Mouse (Mus musculus): ENCODE data around the gene Pycard. TPM values are rescaled to one million over a fixed set of nuclear protein-coding genes. Genes with fewer than 3 reads are reported as not detected.

Gene Pycard
- polyA plus RNA-seq, 1 experiment = 3.6 TPM

DNA sequence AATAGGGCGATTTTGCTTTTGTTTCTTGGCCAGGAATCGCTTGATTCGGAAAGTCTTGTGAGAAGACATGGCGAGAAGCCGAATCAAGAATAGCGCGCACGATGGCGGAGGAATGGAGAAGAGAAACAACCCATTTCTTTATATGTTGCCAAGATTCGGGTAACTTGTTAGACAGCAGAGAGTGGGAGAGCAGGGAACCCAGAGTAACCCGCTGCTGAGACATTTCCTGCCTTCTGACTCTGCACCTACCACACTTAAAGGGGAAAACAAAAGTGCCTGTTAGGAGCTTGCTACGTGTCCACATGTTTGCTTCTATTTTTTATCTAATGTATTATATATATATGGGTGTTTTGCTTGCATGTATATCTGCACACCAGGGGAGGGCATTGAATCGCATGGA, 19.4 kb upstream of the Pycard start:
- Histone ChIP-seq H3K4me1 (ENCODE audit: control insufficient read depth, insufficient read depth, insufficient read length, low read length) (no peaks in the 10 kb centered on the region), H3K4me3 (ENCODE audit: insufficient read depth, low read depth, low read length) (no peak overlapping the region), H3K27ac (replicated peaks; ENCODE audit: low read depth, low read length) (no peak overlapping the region)

- no peaks in the 10 kb centered on the region for H3K4me1 ChIP-seq (ENCODE audit: control insufficient read depth, insufficient read depth, insufficient read length, low read length)
- H3K27ac ChIP-seq (replicated peaks; ENCODE audit: low read depth, low read length) = no peak overlapping the region
- no peak overlapping the region for H3K4me3 ChIP-seq (ENCODE audit: insufficient read depth, low read depth, low read length)
These were observed 18.6 kb upstream of the Pycard start for GRCm38 (mm10) chr7:128012136-128012780.

- H3K27ac ChIP-seq (replicated peaks; ENCODE audit: low read depth, low read length) = no peak overlapping the region
- H3K4me3 ChIP-seq (ENCODE audit: insufficient read depth, low read depth, low read length) = no peak overlapping the region
- no peaks in the 10 kb centered on the region for H3K4me1 ChIP-seq (ENCODE audit: control insufficient read depth, insufficient read depth, insufficient read length, low read length)
These were observed 16.2 kb upstream of the Pycard start for GRCm38 (mm10) chr7:128009715-128010340.

GRCm38 (mm10) chr7:128006193-128006592, 12.5 kb upstream of the Pycard start:
- H3K4me1 ChIP-seq (ENCODE audit: control insufficient read depth, insufficient read depth, insufficient read length, low read length) = no peaks in the 10 kb centered on the region; the same call in 1 of the 2 replicates
- no peak overlapping the region for H3K4me3 ChIP-seq (ENCODE audit: insufficient read depth, low read depth, low read length)
- H3K27ac ChIP-seq (replicated peaks; ENCODE audit: low read depth, low read length) = no peak overlapping the region

GRCm38 (mm10) chr7:128004487-128005362, 11.1 kb upstream of the Pycard start:
- H3K4me3 ChIP-seq (ENCODE audit: insufficient read depth, low read depth, low read length) = no peak overlapping the region
- no peaks in the 10 kb centered on the region; the same call in 1 of the 2 replicates for H3K4me1 ChIP-seq (ENCODE audit: control insufficient read depth, insufficient read depth, insufficient read length, low read length)
- no peak overlapping the region for H3K27ac ChIP-seq (replicated peaks; ENCODE audit: low read depth, low read length)

GRCm38 (mm10) chr7:128004150-128004486, 10.5 kb upstream of the Pycard start:
- Histone ChIP-seq H3K4me3 (ENCODE audit: insufficient read depth, low read depth, low read length) (no peak overlapping the region), H3K27ac (replicated peaks; ENCODE audit: low read depth, low read length) (no peak overlapping the region), H3K4me1 (ENCODE audit: control insufficient read depth, insufficient read depth, insufficient read length, low read length) (no peaks in the 10 kb centered on the region; the same call in 1 of the 2 replicates)

GRCm38 (mm10) chr7:128003688-128004087, 10.0 kb upstream of the Pycard start, which contains the start of gene Trim72:
Gene Trim72, plus strand, starts transcription at chr7:128003949.
- H3K4me1 ChIP-seq (ENCODE audit: control insufficient read depth, insufficient read depth, insufficient read length, low read length) = no peaks in the 10 kb centered on the region; the same call in 1 of the 2 replicates
- no peak within 1 kb of the TSS for H3K4me3 ChIP-seq (ENCODE audit: insufficient read depth, low read depth, low read length)
- H3K27ac ChIP-seq (replicated peaks; ENCODE audit: low read depth, low read length) = no peak within 1 kb of the TSS

GRCm38 (mm10) chr7:128003098-128003497, 9.4 kb upstream of the Pycard start:
- no peaks in the 10 kb centered on the region; the same call in 1 of the 2 replicates for H3K4me1 ChIP-seq (ENCODE audit: control insufficient read depth, insufficient read depth, insufficient read length, low read length)
- H3K4me3 ChIP-seq (ENCODE audit: insufficient read depth, low read depth, low read length) = no peak overlapping the region
- no peak overlapping the region for H3K27ac ChIP-seq (replicated peaks; ENCODE audit: low read depth, low read length)

GRCm38 (mm10) chr7:128000068-128000950, 6.6 kb upstream of the Pycard start:
- H3K27ac ChIP-seq (replicated peaks; ENCODE audit: low read depth, low read length) = no peak overlapping the region
- H3K4me3 ChIP-seq (ENCODE audit: insufficient read depth, low read depth, low read length) = no peak overlapping the region
- no peaks in the 10 kb centered on the region; the same call in 1 of the 2 replicates for H3K4me1 ChIP-seq (ENCODE audit: control insufficient read depth, insufficient read depth, insufficient read length, low read length)

DNA sequence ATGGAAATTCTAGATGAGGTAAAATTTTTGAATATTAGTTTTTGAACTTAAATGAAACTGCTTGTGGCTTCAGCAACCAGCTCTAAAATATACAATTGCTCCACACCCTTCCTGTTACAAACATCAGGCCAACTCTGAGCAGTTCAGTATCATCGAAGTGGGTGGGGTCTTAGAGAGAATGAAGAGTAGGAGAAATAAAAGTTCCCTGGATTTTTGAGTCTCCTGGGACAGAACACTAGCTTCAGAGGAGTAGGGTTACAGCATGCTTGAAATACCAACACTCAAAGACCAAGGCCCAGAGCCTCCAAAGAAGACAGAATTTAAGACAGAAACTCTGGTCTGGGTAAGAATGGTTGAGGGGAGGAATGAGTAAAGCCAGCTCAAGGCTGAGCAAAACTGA, 5.8 kb upstream of the Pycard start:
- Histone ChIP-seq H3K4me1 (ENCODE audit: control insufficient read depth, insufficient read depth, insufficient read length, low read length) (no peaks in the 10 kb centered on the region; the same call in 1 of the 2 replicates), H3K4me3 (ENCODE audit: insufficient read depth, low read depth, low read length) (no peak overlapping the region), H3K27ac (replicated peaks; ENCODE audit: low read depth, low read length) (no peak overlapping the region)

GRCm38 (mm10) chr7:127992488-127993340, 953 bp downstream of the Pycard start:
- Histone ChIP-seq H3K4me3 (ENCODE audit: insufficient read depth, low read depth, low read length) (peak overlapping the region; percentile 52), H3K27ac (replicated peaks; ENCODE audit: low read depth, low read length) (no peak overlapping the region), H3K4me1 (ENCODE audit: control insufficient read depth, insufficient read depth, insufficient read length, low read length) (peaks cover 3% of the 10 kb centered on the region; the same call in 1 of the 2 replicates)

- Histone ChIP-seq H3K27ac (replicated peaks; ENCODE audit: low read depth, low read length) (no peak overlapping the region), H3K4me1 (ENCODE audit: control insufficient read depth, insufficient read depth, insufficient read length, low read length) (peaks cover 3% of the 10 kb centered on the region; the same call in 1 of the 2 replicates), H3K4me3 (ENCODE audit: insufficient read depth, low read depth, low read length) (no peak overlapping the region)
These were observed 1.8 kb downstream of the Pycard start for GRCm38 (mm10) chr7:127991643-127992487.

DNA sequence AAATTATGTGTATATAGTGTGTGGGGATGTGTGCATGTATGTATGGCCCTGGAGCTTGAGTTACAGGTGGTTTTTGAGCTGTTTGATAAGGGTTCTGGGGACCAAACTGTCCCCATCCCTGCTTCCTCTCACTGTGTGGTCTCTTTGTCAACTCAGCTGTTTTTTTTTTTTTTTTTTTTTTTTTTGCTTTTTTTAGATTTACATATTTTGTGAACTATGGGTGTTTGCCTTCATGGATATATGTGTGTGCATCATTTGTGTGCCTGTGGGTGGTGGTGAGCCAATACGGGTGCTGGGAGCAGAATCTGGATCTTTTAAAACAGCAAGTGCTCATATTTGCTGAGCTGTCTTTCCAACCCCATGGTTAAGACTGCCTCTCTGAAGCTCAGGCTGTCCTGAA, 4.8 kb downstream of the Pycard start:
- no peak overlapping the region for H3K4me3 ChIP-seq (ENCODE audit: insufficient read depth, low read depth, low read length)
- H3K27ac ChIP-seq (replicated peaks; ENCODE audit: low read depth, low read length) = no peak overlapping the region
- H3K4me1 ChIP-seq (ENCODE audit: control insufficient read depth, insufficient read depth, insufficient read length, low read length) = peaks cover 3% of the 10 kb centered on the region; the same call in 1 of the 2 replicates
